Mouse (Mus musculus) midbrain, postnatal 0 days (tissue): ENCODE results near the gene Acaca. TPM values are rescaled to one million over a fixed set of nuclear protein-coding genes. Genes with fewer than 3 reads are reported as not detected.
A peak's percentile ranks its signal among the peaks of the same experiment; 100 is the strongest.

Source experiments
- ATAC-seq: fragments of 200-750 bp; cut with Nextera tagmentation; 2 replicates; pipeline ENCODE4 v1.8.0; 2017; ENCODE audit warnings: moderate number of reproducible peaks, mild to moderate bottlenecking, moderate TSS enrichment, moderate library complexity; ENCODE audit not compliant: low FRiP score
- DNase-seq: peaks from one replicate; pipeline ENCODE4 v3.0.0-alpha.2; 2015; ENCODE audit warnings: low spot score
- H3K27ac ChIP-seq: fragments of 300-500 bp; sonication (generic); 2 replicates; pipeline ENCODE4 v1.5.1; 2014; ENCODE audit warnings: low read depth, mild to moderate bottlenecking, low read length, mixed read lengths
- H3K27me3 ChIP-seq: fragments of 300-500 bp; sonication (generic); 2 replicates; pipeline ENCODE4 v1.6.1; 2014; ENCODE audit warnings: low read length, control low read depth, mixed read lengths; ENCODE audit not compliant: insufficient read depth
- H3K36me3 ChIP-seq: fragments of 300-500 bp; sonication (generic); 2 replicates; pipeline ENCODE4 v1.6.1; 2014; ENCODE audit warnings: low read length, control low read depth, mixed read lengths; ENCODE audit not compliant: insufficient read depth
- H3K4me1 ChIP-seq: fragments of 300-500 bp; sonication (generic); 2 replicates; pipeline ENCODE4 v1.6.1; 2014; ENCODE audit warnings: mild to moderate bottlenecking, control low read depth, antibody characterized with exemption, low read length, mixed read lengths; ENCODE audit not compliant: insufficient read depth
- H3K4me2 ChIP-seq: fragments of 300-500 bp; sonication (generic); 2 replicates; pipeline ENCODE4 v1.6.1; 2014; ENCODE audit warnings: low read depth, mild to moderate bottlenecking, low read length, mixed read lengths; ENCODE audit not compliant: poor library complexity, severe bottlenecking
- H3K4me3 ChIP-seq: fragments of 300-500 bp; sonication (generic); 2 replicates; pipeline ENCODE4 v1.5.1; 2014; ENCODE audit warnings: low read depth, mild to moderate bottlenecking, low read length, moderate library complexity
- H3K9ac ChIP-seq: fragments of 300-500 bp; sonication (generic); replicated peaks from 2 replicates; pipeline ENCODE4 v1.6.1; 2014; ENCODE audit warnings: mild to moderate bottlenecking, low read length, moderate library complexity, mixed read lengths; ENCODE audit not compliant: poor library complexity, severe bottlenecking
- H3K9me3 ChIP-seq: fragments of 300-500 bp; sonication (generic); 2 replicates; pipeline ENCODE4 v1.6.1; 2016; ENCODE audit warnings: low read length, control low read depth
- CTCF ChIP-seq: IDR thresholded peaks from 2 replicates; pipeline ENCODE4 v1.5.1; 2016; ENCODE audit warnings: antibody characterized with exemption, mild to moderate bottlenecking
- WGBS: fragments of 180-500 bp; shearing (Covaris S2); extraction: QIAGEN DNeasy Blood & Tissue Kit; methylation state at CpG from one replicate; pipeline ENCODE4 v1.1.7; 2014; 5-methylcytosine and 5-hydroxymethylcytosine counted together
- polyA plus RNA-seq: library from polyadenylated mRNA; unstranded; fragments of >200 nt; fragmentation: Nextera tagmentation; extraction: Ambion mirVana; gene quantifications from 2 replicates; pipeline ENCODE4 v1.2.1, GENCODE M21; 2015
- total RNA-seq: library from RNA; depleted of rRNA; stranded (reverse); fragments of >200 nt; gene quantifications from 2 replicates; pipeline ENCODE4 v1.2.3, GENCODE M21; 2014

Acaca gene
- total and polyA plus RNA-seq, 2 experiments from 2014 or later = 19.3 to 123 TPM

DNA sequence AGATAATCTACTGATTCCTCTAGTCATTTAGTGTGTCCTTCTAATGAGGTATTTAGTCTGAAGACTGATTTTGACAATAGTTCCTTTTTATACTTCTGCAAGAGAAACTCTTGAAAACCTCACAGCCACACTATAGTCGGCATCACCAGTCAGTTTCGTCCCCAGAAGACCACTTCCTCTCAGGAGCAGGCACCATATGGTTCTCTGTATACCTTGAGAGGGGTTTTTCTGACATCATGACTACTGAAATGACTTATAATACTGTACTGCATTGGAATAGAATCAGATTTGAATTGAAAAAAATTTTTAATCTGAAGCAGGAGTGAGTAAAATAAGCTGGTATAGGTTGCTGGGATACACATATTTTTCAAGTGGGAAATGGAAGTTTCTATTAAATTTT, 239.4 kb downstream of the Acaca start:
- no peak overlapping the region for H3K9ac ChIP-seq
- no peak overlapping the region for H3K4me3 ChIP-seq
- ATAC-seq (no peak), DNase-seq (no peak)
- peaks cover 2% of the 10 kb centered on the region; the same call in 1 of the 2 replicates for H3K36me3 ChIP-seq
- H3K4me2 ChIP-seq = no peak overlapping the region
- H3K9me3 ChIP-seq = no peaks in the 10 kb centered on the region
- WGBS = 23% methylated on average over 2 of the region's 2 CpGs
- H3K4me1 ChIP-seq = no peaks in the 10 kb centered on the region
- no peak for TF ChIP-seq CTCF
- H3K27me3 ChIP-seq = no peaks in the 10 kb centered on the region
- H3K27ac ChIP-seq = no peak overlapping the region

DNA sequence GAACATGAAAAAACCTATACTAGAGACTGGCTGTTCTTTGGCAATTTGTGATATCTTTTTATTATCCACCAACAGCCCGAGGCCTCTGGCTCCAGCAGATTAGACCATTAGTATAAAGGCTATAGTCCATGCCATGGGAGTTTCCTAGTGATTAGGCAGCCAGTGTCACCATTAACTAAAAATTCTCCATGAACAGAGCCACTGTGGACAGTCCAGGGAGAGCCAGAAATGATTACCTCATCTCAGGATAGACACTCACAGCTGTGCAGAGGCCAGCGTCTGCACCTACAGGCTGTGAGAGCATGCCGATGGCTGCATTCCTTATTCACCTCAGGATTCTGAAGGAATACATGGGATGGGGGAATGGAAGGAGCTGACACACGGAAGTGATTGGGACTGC, 243.7 kb downstream of the Acaca start:
- Histone ChIP-seq H3K27me3 (no peaks in the 10 kb centered on the region), H3K4me3 (no peak overlapping the region), H3K4me2 (no peak overlapping the region), H3K9ac (no peak overlapping the region), H3K9me3 (no peaks in the 10 kb centered on the region), H3K36me3 (no peaks in the 10 kb centered on the region), H3K4me1 (0 out of 2 replicates have a peak, but pooled peaks cover 3% of the 10 kb centered on the region), H3K27ac (no peak overlapping the region)
- no peak for TF ChIP-seq CTCF
- ATAC-seq (no peak), DNase-seq (no peak)
- WGBS = 78% methylated on average over 4 of the region's 4 CpGs

DNA sequence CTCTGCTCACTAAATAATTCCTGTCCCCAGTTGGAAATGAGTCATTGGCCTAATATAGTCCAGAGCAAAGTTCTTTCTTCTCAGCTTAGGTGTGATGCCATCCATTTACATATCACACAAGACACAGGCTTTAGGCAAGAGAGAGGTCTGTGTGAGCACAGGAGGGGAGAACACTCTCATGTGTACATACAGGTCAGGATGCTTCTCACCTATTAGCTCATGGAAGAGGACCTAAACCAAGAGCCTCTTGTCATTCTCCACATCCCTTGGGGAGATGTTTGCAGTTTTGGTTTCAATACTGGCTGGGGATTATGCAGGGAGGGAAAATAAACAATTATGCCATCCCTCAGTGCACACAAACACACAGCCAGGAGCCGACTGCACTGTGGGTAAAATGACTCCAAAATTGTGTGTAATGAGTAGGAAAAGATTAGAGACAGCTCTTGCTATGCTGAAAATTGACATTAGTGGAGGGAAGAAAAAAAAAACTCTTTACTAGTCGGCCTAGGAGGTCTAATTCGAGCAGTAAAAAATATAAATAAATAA, 246.6 kb downstream of the Acaca start:
- Histone ChIP-seq H3K4me2 (no peak overlapping the region), H3K4me3 (no peak overlapping the region), H3K27ac (0 out of 2 replicates have a peak overlapping the region, but pooled peaks have one; percentile 32), H3K27me3 (no peaks in the 10 kb centered on the region), H3K36me3 (no peaks in the 10 kb centered on the region), H3K9ac (no peak overlapping the region), H3K4me1 (0 out of 2 replicates have a peak, but pooled peaks cover 3% of the 10 kb centered on the region), H3K9me3 (no peaks in the 10 kb centered on the region)
- WGBS = 18% methylated on average over 3 of the region's 3 CpGs
- TF ChIP-seq CTCF = no peak
- ATAC-seq = no peak
- DNase-seq = no peak

DNA sequence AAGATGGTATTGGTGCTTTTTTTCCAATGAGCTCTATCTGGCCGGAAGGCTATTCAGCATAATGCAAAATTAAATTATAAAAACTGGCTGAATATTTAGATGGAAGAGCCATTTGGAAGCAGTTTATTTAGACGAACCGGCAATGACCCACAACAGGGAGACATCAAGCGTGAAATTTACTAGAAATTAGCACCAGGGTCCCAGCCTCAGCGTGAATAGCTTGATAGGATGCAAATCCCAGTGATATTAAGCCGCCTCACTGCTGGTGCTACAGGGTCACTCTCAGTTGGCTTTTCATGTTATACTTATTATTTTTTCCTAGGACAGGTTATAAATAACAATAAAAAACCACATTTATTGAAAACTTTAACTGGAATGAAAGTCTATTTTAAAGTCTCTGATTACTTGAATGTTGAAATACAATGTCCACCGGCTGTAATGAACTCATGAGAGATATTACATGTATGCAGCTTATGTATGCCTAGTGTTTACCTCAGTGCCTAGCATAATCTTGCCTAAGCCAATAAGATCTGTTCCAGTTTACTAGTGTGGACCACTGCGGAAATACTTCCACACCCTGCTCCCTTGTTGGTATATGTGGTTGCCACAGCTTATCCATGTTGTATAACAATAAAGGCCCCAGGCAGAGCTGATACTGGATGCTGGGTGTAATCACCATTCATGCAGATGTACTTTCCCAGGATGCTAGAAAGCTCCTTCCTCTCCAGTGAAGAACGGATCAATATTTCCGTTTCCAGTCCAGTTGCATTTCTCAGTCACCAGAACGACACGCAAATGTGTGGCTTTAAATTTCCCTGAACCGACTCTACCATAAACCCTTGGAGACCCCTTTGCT, 247.3 kb downstream of the Acaca start:
- Histone ChIP-seq H3K9ac (no peak overlapping the region), H3K9me3 (no peaks in the 10 kb centered on the region), H3K27ac (no peak overlapping the region), H3K4me1 (0 out of 2 replicates have a peak, but pooled peaks cover 3% of the 10 kb centered on the region), H3K36me3 (peaks cover 5% of the 10 kb centered on the region; the same call in 1 of the 2 replicates), H3K4me3 (no peak overlapping the region), H3K27me3 (no peaks in the 10 kb centered on the region), H3K4me2 (no peak overlapping the region)
- no peak for TF ChIP-seq CTCF
- DNase-seq = no peak
- no peak for ATAC-seq
- 37% methylated on average over 13 of the region's 13 CpGs for WGBS

DNA sequence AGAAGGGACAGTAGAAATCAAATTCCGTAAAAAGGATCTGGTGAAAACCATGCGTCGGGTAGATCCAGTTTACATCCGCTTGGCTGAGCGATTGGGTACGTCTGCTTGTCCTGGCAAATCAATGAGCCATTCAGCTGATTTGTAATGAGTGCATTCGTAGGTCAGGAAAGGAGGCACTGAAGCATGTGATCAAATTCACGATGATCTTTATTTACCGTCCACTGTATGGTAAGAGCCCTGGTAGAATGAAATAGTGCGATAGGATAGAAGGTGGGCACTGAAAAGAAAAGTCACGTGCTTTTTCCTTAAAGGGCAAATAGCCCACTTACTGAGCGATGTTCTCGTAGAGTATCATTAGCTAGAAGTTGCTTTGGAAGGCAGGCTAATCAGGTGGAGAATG, 253.0 kb downstream of the Acaca start:
- Histone ChIP-seq H3K27ac (no peak overlapping the region), H3K4me3 (no peak overlapping the region), H3K9me3 (no peaks in the 10 kb centered on the region), H3K9ac (no peak overlapping the region), H3K27me3 (no peaks in the 10 kb centered on the region), H3K36me3 (peaks cover 17% of the 10 kb centered on the region), H3K4me2 (no peak overlapping the region), H3K4me1 (no peaks in the 10 kb centered on the region)
- DNase-seq (no peak), ATAC-seq (no peak)
- WGBS = 69% methylated on average over 13 of the region's 13 CpGs
- no peak for TF ChIP-seq CTCF

DNA sequence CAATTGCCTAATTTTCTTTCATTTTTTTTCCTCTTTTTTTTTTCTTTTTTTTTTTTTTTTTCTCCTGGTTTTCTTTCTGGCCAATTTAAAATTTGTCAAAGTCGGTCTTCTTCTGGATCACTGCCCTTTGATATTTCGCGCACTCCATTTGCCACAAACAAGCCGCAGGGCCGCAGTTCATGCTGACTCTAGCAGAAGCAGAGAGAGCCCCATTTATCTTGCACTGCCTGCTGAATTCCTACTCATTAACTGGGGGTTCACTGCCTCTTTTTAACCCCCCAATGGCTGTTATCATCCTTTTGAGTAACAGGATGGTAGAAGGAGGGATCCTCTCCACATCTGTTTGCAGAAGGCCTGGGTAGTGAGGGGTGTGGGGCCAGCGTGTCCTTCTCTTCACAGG, 254.4 kb downstream of the Acaca start:
- ATAC-seq = no peak
- DNase-seq = no peak
- H3K27me3 ChIP-seq = no peaks in the 10 kb centered on the region
- WGBS = 76% methylated on average over 6 of the region's 6 CpGs
- no peak overlapping the region for H3K9ac ChIP-seq
- H3K4me2 ChIP-seq = no peak overlapping the region
- H3K9me3 ChIP-seq = no peaks in the 10 kb centered on the region
- H3K4me1 ChIP-seq = no peaks in the 10 kb centered on the region
- no peak overlapping the region for H3K4me3 ChIP-seq
- H3K27ac ChIP-seq = no peak overlapping the region
- peaks cover 17% of the 10 kb centered on the region for H3K36me3 ChIP-seq
- no peak for TF ChIP-seq CTCF
